Mouse (Mus musculus) MEL (cell line): ENCODE results near the gene Kat6b. TPM values are rescaled to one million over a fixed set of nuclear protein-coding genes. Genes with fewer than 3 reads are reported as not detected.
A peak's percentile ranks its signal among the peaks of the same experiment; 100 is the strongest.

Experiments
- DNase-seq: peaks from one replicate; pipeline ENCODE4 v3.0.0; 2011; ENCODE audit warnings: low read depth, low spot score
- H3K27ac ChIP-seq: 2 replicates; pipeline ENCODE4 v1.5.1; 2012; ENCODE audit warnings: low read depth, mild to moderate bottlenecking, control low read depth, low read length, moderate library complexity; ENCODE audit not compliant: control insufficient read depth
- H3K27me3 ChIP-seq, 2 experiments: fragments of 150-350 bp in 1 of 2; sonication (generic) in 1 of 2; 2 replicates each; pipeline ENCODE4 v1.6.1; 2012; ENCODE audit warnings: low read length in 2 of 2, mild to moderate bottlenecking in 2 of 2, improper control_type of control experiment in 1 of 2, moderate library complexity in 1 of 2; ENCODE audit not compliant: insufficient read depth in 2 of 2, control insufficient read depth in 1 of 2
- H3K36me3 ChIP-seq, 2 experiments: 2 replicates each; pipeline ENCODE4 v1.6.1; 2012 to 2014; ENCODE audit warnings: low read length in 2 of 2, improper control_type of control experiment in 1 of 2, inconsistent platforms in 1 of 2, mild to moderate bottlenecking in 1 of 2; ENCODE audit not compliant: insufficient read depth in 2 of 2, control insufficient read depth in 1 of 2
- H3K4me1 ChIP-seq, 2 experiments: fragments of 150-350 bp in 1 of 2; sonication (generic) in 1 of 2; 2 replicates each; pipeline ENCODE4 v1.6.1; 2012; ENCODE audit warnings: low read length in 2 of 2, improper control_type of control experiment in 1 of 2, mild to moderate bottlenecking in 1 of 2; ENCODE audit not compliant: insufficient read depth in 2 of 2, control insufficient read depth in 1 of 2
- H3K4me3 ChIP-seq, 2 experiments: fragments of 150-350 bp in 1 of 2; sonication (generic) in 1 of 2; 2 replicates each; pipeline ENCODE4 v1.5.1; 2012; ENCODE audit warnings: low read depth in 2 of 2, low read length in 2 of 2, mild to moderate bottlenecking in 2 of 2, moderate library complexity in 2 of 2, control low read depth in 1 of 2, improper control_type of control experiment in 1 of 2; ENCODE audit not compliant: control insufficient read depth in 1 of 2, insufficient read depth in 1 of 2
- H3K79me2 ChIP-seq: 2 replicates; pipeline ENCODE4 v1.6.1; 2012; ENCODE audit warnings: mild to moderate bottlenecking, low read length, moderate library complexity; ENCODE audit not compliant: control insufficient read depth, poor library complexity, insufficient read depth
- H3K9ac ChIP-seq: 2 replicates; pipeline ENCODE4 v1.6.1; 2012; ENCODE audit warnings: low read depth, mild to moderate bottlenecking, control low read depth, low read length, moderate library complexity; ENCODE audit not compliant: control insufficient read depth, poor library complexity, severe bottlenecking
- H3K9me3 ChIP-seq: fragments of 150-350 bp; sonication (generic); replicated peaks from 2 replicates; pipeline ENCODE4 v1.6.1; 2012; ENCODE audit warnings: mild to moderate bottlenecking, low read length, improper control_type of control experiment, moderate library complexity; ENCODE audit not compliant: insufficient read depth
- CHD1 ChIP-seq: IDR thresholded peaks from 2 replicates; pipeline ENCODE4 v1.6.1; 2012; ENCODE audit warnings: low read depth, mild to moderate bottlenecking, inconsistent platforms, low read length, improper control_type of control experiment
- CTCF ChIP-seq, 3 experiments: IDR thresholded peaks in 2 of 3; conservative IDR thresholded peaks in 1 of 3; 2 replicates each; pipeline ENCODE4 v1.5.1; 2011 to 2012; ENCODE audit warnings: low read length in 3 of 3, low read depth in 2 of 3, mild to moderate bottlenecking in 2 of 3, improper control_type of control experiment in 1 of 3, inconsistent platforms in 1 of 3, mixed read lengths in 1 of 3, moderate library complexity in 1 of 3; ENCODE audit not compliant: control insufficient read depth in 1 of 3, insufficient read depth in 1 of 3, poor library complexity in 1 of 3, severe bottlenecking in 1 of 3
- E2F4 ChIP-seq: IDR thresholded peaks from 2 replicates; pipeline ENCODE4 v1.6.1; 2011; ENCODE audit warnings: low read depth, low read length, improper control_type of control experiment, borderline replicate concordance
- EP300 ChIP-seq, 2 experiments: IDR thresholded peaks; 2 replicates each; pipeline ENCODE4 v1.6.1; 2011; ENCODE audit warnings: improper control_type of control experiment in 2 of 2, low read length in 2 of 2, low read depth in 1 of 2, mild to moderate bottlenecking in 1 of 2
- ETS1 ChIP-seq: IDR thresholded peaks from 2 replicates; pipeline ENCODE4 v1.6.1; 2012; ENCODE audit warnings: low read depth, mild to moderate bottlenecking, inconsistent platforms, low read length, improper control_type of control experiment, moderate library complexity
- GATA1 ChIP-seq: IDR thresholded peaks from 2 replicates; pipeline ENCODE4 v1.6.1; 2011; ENCODE audit warnings: low read depth, low read length, improper control_type of control experiment
- HCFC1 ChIP-seq: IDR thresholded peaks from 2 replicates; pipeline ENCODE4 v1.6.1; 2012; ENCODE audit warnings: low read depth, mild to moderate bottlenecking, inconsistent platforms, low read length, improper control_type of control experiment, moderate library complexity
- MAFK ChIP-seq: IDR thresholded peaks from 2 replicates; pipeline ENCODE4 v1.6.1; 2011; ENCODE audit warnings: low read depth, mild to moderate bottlenecking, low read length, improper control_type of control experiment, borderline replicate concordance
- MXI1 ChIP-seq: IDR thresholded peaks from 2 replicates; pipeline ENCODE4 v1.6.1; 2011; ENCODE audit warnings: mild to moderate bottlenecking, low read depth, low read length, improper control_type of control experiment
- NELFE ChIP-seq: IDR thresholded peaks from 2 replicates; pipeline ENCODE4 v1.6.1; 2011; ENCODE audit warnings: low read depth, low read length, improper control_type of control experiment
- POLR2AphosphoS5 ChIP-seq: IDR thresholded peaks from 2 replicates; pipeline ENCODE4 v1.6.1; 2012; ENCODE audit warnings: low read depth, borderline replicate concordance, mild to moderate bottlenecking, inconsistent platforms, low read length, moderate library complexity, mixed read lengths
- SMC3 ChIP-seq: IDR thresholded peaks from 2 replicates; pipeline ENCODE4 v1.6.1; 2011; ENCODE audit warnings: low read depth, low read length, improper control_type of control experiment
- TAL1 ChIP-seq: IDR thresholded peaks from 2 replicates; pipeline ENCODE4 v1.6.1; 2012; ENCODE audit warnings: mild to moderate bottlenecking, inconsistent platforms, low read length, moderate library complexity, mixed read lengths
- TBP ChIP-seq: IDR thresholded peaks from 2 replicates; pipeline ENCODE4 v1.8.0; 2011; ENCODE audit warnings: low read depth, low read length, improper control_type of control experiment
- TCF12 ChIP-seq: IDR thresholded peaks from 2 replicates; pipeline ENCODE4 v1.6.1; 2014; ENCODE audit warnings: low read depth, mild to moderate bottlenecking, inconsistent platforms, low read length, improper control_type of control experiment, moderate library complexity
- USF1 ChIP-seq: IDR thresholded peaks from 2 replicates; pipeline ENCODE4 v1.6.1; 2014; ENCODE audit warnings: low read depth, mild to moderate bottlenecking, inconsistent platforms, low read length, improper control_type of control experiment, moderate library complexity
- ZKSCAN1 ChIP-seq: IDR thresholded peaks from 2 replicates; pipeline ENCODE4 v1.6.1; 2012; ENCODE audit warnings: low read depth, mild to moderate bottlenecking, inconsistent platforms, low read length, improper control_type of control experiment, moderate library complexity
- ZMIZ1 ChIP-seq: IDR thresholded peaks from 2 replicates; pipeline ENCODE4 v1.6.1; 2012; ENCODE audit warnings: low read depth, mild to moderate bottlenecking, inconsistent platforms, low read length, improper control_type of control experiment, moderate library complexity
- polyA plus RNA-seq, 2 experiments: library from polyadenylated mRNA; stranded (reverse) in 1 of 2; unstranded in 1 of 2; fragments of >175 nt in 1 of 2; fragments of >200 nt in 1 of 2; gene quantifications; 2 replicates each; pipeline versions ENCODE4 v1.2.1 to v1.2.4; 2012; ENCODE audit warnings: low replicate concordance in 2 of 2, low read depth in 1 of 2; ENCODE audit not compliant: insufficient read length in 2 of 2, insufficient read depth in 1 of 2, missing spikeins in 1 of 2
- total RNA-seq: library from RNA; depleted of rRNA; stranded (reverse); fragments of 300-350 nt; gene quantifications from 2 replicates; pipeline ENCODE4 v1.2.3, GENCODE M21; 2012

Kat6b gene
- total and polyA plus RNA-seq, 3 experiments = 1.8 to 5.4 TPM; not detected in 1

GRCm38 (mm10) chr14:21599446-21600173, 118.4 kb downstream of the Kat6b start:
- peak; percentile 31; the same call in 1 of the 2 replicates for TF ChIP-seq ETS1
- no peak for TF ChIP-seq E2F4
- TF ChIP-seq HCFC1 = no peak
- TF ChIP-seq MXI1 = no peak
- TF ChIP-seq ZKSCAN1 = no peak
- TF ChIP-seq TBP = no peak
- TF ChIP-seq ZMIZ1 = no peak
- TF ChIP-seq GATA1 = 0 out of 2 replicates have a peak, but pooled peaks have one; percentile 44
- peak; percentile 32; the same call in 1 of the 2 replicates for TF ChIP-seq TCF12
- no peak for TF ChIP-seq USF1
- no peak for TF ChIP-seq NELFE
- no peak for TF ChIP-seq CHD1
- TF ChIP-seq EP300 (IDR thresholded peaks at IDR 0.05; ENCODE audit: low read depth in 1 of 2, low read length in 2 of 2) = peak in 1 of 2 experiments; percentile 50; a peak in 1 of 4 replicates
- Histone ChIP-seq H3K27me3 (no peaks in the 10 kb centered on the region), H3K4me1 (peaks cover 28 to 37% of the 10 kb centered on the region in 2 experiments), H3K79me2 (no peaks in the 10 kb centered on the region), H3K27ac (peak overlapping the region; percentile 43), H3K4me3 (no peak overlapping the region), H3K36me3 (peaks cover 0 to 43% of the 10 kb centered on the region in 2 experiments; a peak in 2 of 4 replicates), H3K9ac (no peak overlapping the region), H3K9me3 (no peaks in the 10 kb centered on the region)
- no peak for DNase-seq

- no peaks in the 10 kb centered on the region for H3K9me3 ChIP-seq
- H3K27me3 ChIP-seq = no peaks in the 10 kb centered on the region
- peak overlapping the region; percentile 4; the same call in 1 of the 2 replicates for H3K27ac ChIP-seq
- H3K9ac ChIP-seq = no peak overlapping the region
- peaks cover 0 to 43% of the 10 kb centered on the region in 2 experiments; a peak in 2 of 4 replicates for H3K36me3 ChIP-seq
- no peak for DNase-seq
- H3K4me1 ChIP-seq = peaks cover 28 to 37% of the 10 kb centered on the region in 2 experiments
- H3K79me2 ChIP-seq = no peaks in the 10 kb centered on the region
- H3K4me3 ChIP-seq = no peak overlapping the region
- no peak for TF ChIP-seq CTCF (IDR thresholded peaks at IDR 0.05 in 2 of 3, conservative IDR thresholded peaks at IDR 0.05 in 1 of 3; ENCODE audit: control insufficient read depth in 1 of 3, insufficient read depth in 1 of 3, low read depth in 2 of 3, low read length in 3 of 3, poor library complexity in 1 of 3, severe bottlenecking in 1 of 3)
- no peak for TF ChIP-seq MXI1
- TF ChIP-seq POLR2AphosphoS5 = no peak
- TF ChIP-seq ZMIZ1 = no peak
- TF ChIP-seq E2F4 = no peak
- no peak for TF ChIP-seq MAFK
- no peak for TF ChIP-seq USF1
- TF ChIP-seq TAL1 = no peak
- no peak for TF ChIP-seq SMC3
- TF ChIP-seq TBP = no peak
- no peak for TF ChIP-seq ZKSCAN1
Measured at GRCm38 (mm10) chr14:21600174-21600566, 118.9 kb downstream of the Kat6b start.
